Mouse (Mus musculus) central nervous system, embryonic 11.5 days (tissue): ENCODE results near the gene Olfr923. TPM values are rescaled to one million over a fixed set of nuclear protein-coding genes. Genes with fewer than 3 reads are reported as not detected.

Experiments
- polyA plus RNA-seq: library from polyadenylated mRNA; depleted of rRNA; stranded (reverse); fragments of >200 nt; gene quantifications from 2 replicates; pipeline ENCODE4 v1.2.3, GENCODE M21; 2012; rRNA removed

Olfr923 gene
- polyA plus RNA-seq = not detected in 2 replicates

GRCm38 (mm10) chr9:38826245-38826644, at the start of gene Olfr923:
Gene Olfr923, plus strand, starts transcription at chr9:38826545.

GRCm38 (mm10) chr9:38814314-38814713, 12.0 kb upstream of the Olfr923 start, which contains the start of gene Olfr922:
Gene Olfr922, plus strand, starts transcription at chr9:38814614.

GRCm38 (mm10) chr9:38844149-38844548, 17.8 kb downstream of the Olfr923 start, which contains the start of gene Olfr924:
Gene Olfr924, plus strand, starts transcription at chr9:38844449.

GRCm38 (mm10) chr9:38854760-38855159, 28.4 kb downstream of the Olfr923 start, which contains the start of gene Olfr26:
Gene Olfr26, plus strand, starts transcription at chr9:38855060.

GRCm38 (mm10) chr9:38876826-38877225, 50.5 kb downstream of the Olfr923 start, which contains the start of gene Olfr926:
Gene Olfr926, plus strand, starts transcription at chr9:38877126.

Other genes with a start within 250 kb of the Olfr923 start
- gene Olfr912, start 246.4 kb upstream of the Olfr923 start, polyA plus RNA-seq = not detected in 2 replicates
- not detected in 2 replicates for gene Olfr913, start 233.8 kb upstream of the Olfr923 start, polyA plus RNA-seq
- not detected in 2 replicates for gene Olfr914, start 221.4 kb upstream of the Olfr923 start, polyA plus RNA-seq
- not detected in 2 replicates for gene Olfr916, start 166.7 kb upstream of the Olfr923 start, polyA plus RNA-seq
- not detected in 2 replicates for gene Olfr917, start 160.7 kb upstream of the Olfr923 start, polyA plus RNA-seq
- gene Olfr918, start 151.9 kb upstream of the Olfr923 start, polyA plus RNA-seq = not detected in 2 replicates
- gene Olfr919, start 122.9 kb upstream of the Olfr923 start, polyA plus RNA-seq = not detected in 2 replicates
- gene Vwa5a, start 108.3 kb upstream of the Olfr923 start, polyA plus RNA-seq = 6.0 and 9.7 TPM in 2 replicates
- 0.01 and 0.06 TPM in 2 replicates for gene Olfr920, start 74.2 kb upstream of the Olfr923 start, polyA plus RNA-seq
- not detected in 2 replicates for gene Olfr921, start 53.5 kb upstream of the Olfr923 start, polyA plus RNA-seq
- gene Olfr922, start 11.9 kb upstream of the Olfr923 start, polyA plus RNA-seq = not detected in 2 replicates
- gene Olfr924, start 17.9 kb downstream of the Olfr923 start, polyA plus RNA-seq = not detected in 2 replicates
- gene Olfr26, start 28.5 kb downstream of the Olfr923 start, polyA plus RNA-seq = not detected in 2 replicates
- gene Olfr926, start 50.6 kb downstream of the Olfr923 start, polyA plus RNA-seq = not detected in 2 replicates
- not detected in 2 replicates for gene Olfr930, start 103.3 kb downstream of the Olfr923 start, polyA plus RNA-seq
- not detected in 2 replicates for gene Olfr933, start 145.8 kb downstream of the Olfr923 start, polyA plus RNA-seq
- gene Olfr934, start 161.8 kb downstream of the Olfr923 start, polyA plus RNA-seq = not detected in 2 replicates
- gene Olfr935, start 173.1 kb downstream of the Olfr923 start, polyA plus RNA-seq = not detected in 2 replicates
- not detected in 2 replicates for gene Olfr146, start 196.8 kb downstream of the Olfr923 start, polyA plus RNA-seq
- not detected in 2 replicates for gene Olfr937, start 238.4 kb downstream of the Olfr923 start, polyA plus RNA-seq